Mouse (Mus musculus): Measurements from ENCODE around the gene Itpr3. TPM values are rescaled to one million over a fixed set of nuclear protein-coding genes. Genes with fewer than 3 reads are reported as not detected.

The Itpr3 gene
- polyA plus RNA-seq, 1 experiment from 2014 or later = 5.8 TPM

DNA sequence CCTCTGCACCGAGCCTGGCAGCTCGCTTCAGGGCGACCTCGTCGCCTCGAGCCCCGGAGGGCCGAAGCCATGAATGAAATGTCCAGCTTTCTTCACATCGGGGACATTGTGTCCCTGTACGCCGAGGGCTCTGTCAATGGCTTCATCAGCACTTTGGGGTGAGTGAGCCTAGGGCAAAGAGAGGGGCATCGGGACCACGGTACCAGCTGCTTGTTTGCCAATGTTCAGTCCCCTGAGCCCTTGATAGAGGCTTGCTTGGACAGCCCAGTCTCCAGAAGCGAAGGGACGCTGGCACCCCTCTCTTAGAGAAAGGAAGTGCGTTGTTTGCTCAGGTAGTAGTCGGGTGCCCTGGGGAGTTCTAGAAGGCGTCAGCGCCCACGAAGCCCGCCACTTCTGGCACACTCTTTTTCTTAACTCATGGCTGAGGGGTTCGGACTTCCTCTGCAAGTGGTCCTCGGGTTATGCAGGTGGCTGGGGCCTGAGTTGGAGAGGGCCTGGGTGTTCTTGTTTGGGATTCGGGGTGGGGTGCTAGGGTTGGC is 482 bp downstream of the Itpr3 start:
- ATAC-seq (ENCODE audit: insufficient read depth) = peak; percentile 10
- H3K4me1 ChIP-seq (ENCODE audit: insufficient read depth) = no peaks in the 10 kb centered on the region
- 1% methylated on average over 24 of the region's 24 CpGs for WGBS

DNA sequence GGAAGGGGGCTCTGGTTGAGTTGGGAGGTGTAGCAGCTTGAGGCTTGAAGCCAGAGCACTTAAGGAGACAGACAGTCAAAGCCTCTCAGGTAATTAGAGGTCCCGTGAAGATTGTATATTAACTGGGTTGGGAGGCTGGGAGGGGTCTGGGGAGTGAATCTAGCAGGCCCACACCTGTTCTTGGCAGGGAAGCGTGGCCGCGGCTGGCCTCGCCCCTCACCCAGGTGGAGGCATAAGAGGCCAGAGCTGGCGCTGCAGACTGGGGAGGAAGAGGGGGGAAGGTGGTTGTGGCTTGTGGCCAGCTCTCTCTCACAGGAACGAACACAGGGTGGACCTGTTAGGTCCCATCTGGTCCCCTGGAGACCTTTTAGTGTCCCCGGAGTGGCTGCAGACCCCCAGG is 3.6 kb downstream of the Itpr3 start:
- 0 out of 2 replicates have a peak, but pooled peaks cover 5% of the 10 kb centered on the region for H3K4me1 ChIP-seq (ENCODE audit: insufficient read depth)
- no peaks in the 10 kb centered on the region for H3K9me3 ChIP-seq (ENCODE audit: low read depth, low read length)
- H3K27ac ChIP-seq (ENCODE audit: low read depth) = no peak overlapping the region
- H3K36me3 ChIP-seq (ENCODE audit: insufficient read depth) = no peaks in the 10 kb centered on the region
- no peak for DNase-seq
- no peak for TF ChIP-seq CTCF (IDR thresholded peaks at IDR 0.05; ENCODE audit: low read depth)
- ATAC-seq (ENCODE audit: insufficient read depth) = no peak
- H3K4me2 ChIP-seq = no peak overlapping the region
- no peak overlapping the region for H3K9ac ChIP-seq
- H3K4me3 ChIP-seq (ENCODE audit: low read depth, low read length) = no peak overlapping the region
- WGBS = 71% methylated on average over 8 of the region's 8 CpGs
- no peaks in the 10 kb centered on the region; the same call in 1 of the 2 replicates for H3K27me3 ChIP-seq (ENCODE audit: insufficient read depth, low read length)

More for the DNA sequence above, 482 bp downstream of the Itpr3 start:
- Histone ChIP-seq H3K36me3 (ENCODE audit: insufficient read depth) (no peaks in the 10 kb centered on the region), H3K9me3 (ENCODE audit: low read depth, low read length) (no peaks in the 10 kb centered on the region), H3K9ac (peak overlapping the region; percentile 57), H3K4me2 (peak overlapping the region; percentile 99), H3K4me3 (ENCODE audit: low read depth, low read length) (peak overlapping the region; percentile 61), H3K27me3 (ENCODE audit: insufficient read depth, low read length) (no peaks in the 10 kb centered on the region; the same call in 1 of the 2 replicates), H3K27ac (ENCODE audit: low read depth) (peak overlapping the region; percentile 83; the same call in 1 of the 2 replicates)
- no peak for DNase-seq
- no peak for TF ChIP-seq CTCF (IDR thresholded peaks at IDR 0.05; ENCODE audit: low read depth)

- H3K9me3 ChIP-seq (ENCODE audit: low read depth, low read length) = no peaks in the 10 kb centered on the region
- ATAC-seq (ENCODE audit: insufficient read depth) (no peak), DNase-seq (no peak)
- no peaks in the 10 kb centered on the region for H3K36me3 ChIP-seq (ENCODE audit: insufficient read depth)
- H3K9ac ChIP-seq = no peak overlapping the region
- TF ChIP-seq CTCF (IDR thresholded peaks at IDR 0.05; ENCODE audit: low read depth) = peak; percentile 15
- H3K4me2 ChIP-seq = no peak overlapping the region
- H3K27ac ChIP-seq (ENCODE audit: low read depth) = no peak overlapping the region
- no peak overlapping the region for H3K4me3 ChIP-seq (ENCODE audit: low read depth, low read length)
- H3K27me3 ChIP-seq (ENCODE audit: insufficient read depth, low read length) = no peaks in the 10 kb centered on the region; the same call in 1 of the 2 replicates
- 0 out of 2 replicates have a peak, but pooled peaks cover 5% of the 10 kb centered on the region for H3K4me1 ChIP-seq (ENCODE audit: insufficient read depth)
- 90% methylated on average over 3 of the region's 3 CpGs for WGBS
These were observed 4.6 kb downstream of the Itpr3 start for GRCm38 (mm10) chr17:27061727-27062126.

- Histone ChIP-seq H3K9me3 (ENCODE audit: low read depth, low read length) (no peaks in the 10 kb centered on the region), H3K27ac (ENCODE audit: low read depth) (no peak overlapping the region), H3K9ac (no peak overlapping the region), H3K4me1 (ENCODE audit: insufficient read depth) (0 out of 2 replicates have a peak, but pooled peaks cover 5% of the 10 kb centered on the region), H3K4me3 (ENCODE audit: low read depth, low read length) (no peak overlapping the region), H3K4me2 (no peak overlapping the region), H3K27me3 (ENCODE audit: insufficient read depth, low read length) (no peaks in the 10 kb centered on the region; the same call in 1 of the 2 replicates), H3K36me3 (ENCODE audit: insufficient read depth) (no peaks in the 10 kb centered on the region)
- no peak for DNase-seq
- TF ChIP-seq CTCF (IDR thresholded peaks at IDR 0.05; ENCODE audit: low read depth) = no peak
- WGBS = 86% methylated on average over 7 of the region's 7 CpGs
- ATAC-seq (ENCODE audit: insufficient read depth) = no peak
These were observed 5.6 kb downstream of the Itpr3 start for GRCm38 (mm10) chr17:27062684-27063083.

DNA sequence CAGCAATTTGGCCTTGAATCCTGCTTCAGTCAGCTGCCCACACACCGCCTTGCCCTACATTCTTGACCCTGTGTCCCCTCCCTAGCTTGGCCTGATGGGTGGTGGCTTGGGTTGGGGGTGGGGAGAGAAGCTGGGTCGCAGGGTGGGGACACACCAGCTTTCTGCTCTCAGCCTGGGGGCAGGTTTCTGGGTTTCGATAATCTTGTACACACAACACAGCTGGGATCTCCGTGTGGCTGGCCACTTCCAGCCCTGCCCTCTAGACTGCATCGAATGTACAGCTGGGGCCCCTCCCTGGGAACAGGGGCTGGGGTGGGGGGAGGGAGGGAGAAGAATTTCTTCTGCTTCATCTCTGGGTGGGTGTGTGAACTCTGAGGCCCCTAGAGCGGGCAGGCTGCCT is 6.6 kb downstream of the Itpr3 start:
- WGBS = 15% methylated on average over 6 of the region's 6 CpGs
- H3K4me1 ChIP-seq (ENCODE audit: insufficient read depth) = 0 out of 2 replicates have a peak, but pooled peaks cover 5% of the 10 kb centered on the region
- H3K9me3 ChIP-seq (ENCODE audit: low read depth, low read length) = no peaks in the 10 kb centered on the region
- ATAC-seq (ENCODE audit: insufficient read depth) (peak; percentile 16; the same call in 1 of the 2 replicates), DNase-seq (no peak)
- 0 out of 2 replicates have a peak overlapping the region, but pooled peaks have one; percentile 12 for H3K27ac ChIP-seq (ENCODE audit: low read depth)
- no peak overlapping the region for H3K9ac ChIP-seq
- no peak overlapping the region for H3K4me2 ChIP-seq
- no peak for TF ChIP-seq CTCF (IDR thresholded peaks at IDR 0.05; ENCODE audit: low read depth)
- H3K27me3 ChIP-seq (ENCODE audit: insufficient read depth, low read length) = no peaks in the 10 kb centered on the region; the same call in 1 of the 2 replicates
- no peaks in the 10 kb centered on the region for H3K36me3 ChIP-seq (ENCODE audit: insufficient read depth)
- H3K4me3 ChIP-seq (ENCODE audit: low read depth, low read length) = no peak overlapping the region

- 28% methylated on average over 2 of the region's 2 CpGs for WGBS
- DNase-seq = no peak
- H3K4me2 ChIP-seq = no peak overlapping the region
- no peak overlapping the region for H3K9ac ChIP-seq
- ATAC-seq (ENCODE audit: insufficient read depth) = no peak; the same call in 1 of the 2 replicates
- H3K36me3 ChIP-seq (ENCODE audit: insufficient read depth) = no peaks in the 10 kb centered on the region
- H3K9me3 ChIP-seq (ENCODE audit: low read depth, low read length) = no peaks in the 10 kb centered on the region
- H3K27me3 ChIP-seq (ENCODE audit: insufficient read depth, low read length) = no peaks in the 10 kb centered on the region
- TF ChIP-seq CTCF (IDR thresholded peaks at IDR 0.05; ENCODE audit: low read depth) = no peak
- 0 out of 2 replicates have a peak, but pooled peaks cover 5% of the 10 kb centered on the region for H3K4me1 ChIP-seq (ENCODE audit: insufficient read depth)
- H3K4me3 ChIP-seq (ENCODE audit: low read depth, low read length) = no peak overlapping the region
- 0 out of 2 replicates have a peak overlapping the region, but pooled peaks have one; percentile 12 for H3K27ac ChIP-seq (ENCODE audit: low read depth)
These were observed 7.1 kb downstream of the Itpr3 start for GRCm38 (mm10) chr17:27064195-27064594.

DNA sequence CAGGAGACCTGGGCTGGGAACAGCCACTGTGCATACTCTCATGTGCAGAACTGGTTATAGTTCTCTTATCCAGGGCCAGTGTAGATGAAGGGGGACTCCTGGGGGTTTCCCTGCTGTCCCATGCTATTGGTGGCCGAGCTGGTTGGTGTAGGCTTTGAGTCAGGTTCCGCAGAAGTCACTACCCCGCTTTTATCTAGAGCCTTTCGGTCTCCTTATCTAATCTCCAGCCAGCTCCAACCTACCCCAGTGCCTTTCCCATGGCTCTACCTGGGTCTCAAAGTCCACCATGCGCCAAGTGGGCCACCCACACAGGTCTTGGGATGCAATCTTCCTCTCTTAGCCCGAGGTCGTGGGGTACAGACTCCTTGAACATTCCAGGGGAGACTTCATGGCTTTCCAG is 9.0 kb downstream of the Itpr3 start:
- no peaks in the 10 kb centered on the region for H3K27me3 ChIP-seq (ENCODE audit: insufficient read depth, low read length)
- no peaks in the 10 kb centered on the region for H3K36me3 ChIP-seq (ENCODE audit: insufficient read depth)
- H3K27ac ChIP-seq (ENCODE audit: low read depth) = no peak overlapping the region
- no peak overlapping the region for H3K4me2 ChIP-seq
- H3K9me3 ChIP-seq (ENCODE audit: low read depth, low read length) = no peaks in the 10 kb centered on the region
- H3K4me3 ChIP-seq (ENCODE audit: low read depth, low read length) = no peak overlapping the region
- no peak for DNase-seq
- 48% methylated on average over 7 of the region's 7 CpGs for WGBS
- H3K4me1 ChIP-seq (ENCODE audit: insufficient read depth) = 0 out of 2 replicates have a peak, but pooled peaks cover 5% of the 10 kb centered on the region
- no peak for ATAC-seq (ENCODE audit: insufficient read depth)
- TF ChIP-seq CTCF (IDR thresholded peaks at IDR 0.05; ENCODE audit: low read depth) = no peak
- H3K9ac ChIP-seq = no peak overlapping the region

All from lung, embryonic 14.5 days (tissue).